Mouse (Mus musculus) layer of hippocampus, postnatal 25 days (tissue): Measurements from ENCODE around the gene Disp1. TPM values are rescaled to one million over a fixed set of nuclear protein-coding genes. Genes with fewer than 3 reads are reported as not detected.

Experiments
- DNase-seq, 2 experiments: peaks; one replicate each; pipeline ENCODE4 v3.0.0; 2022; ENCODE audit warnings: mixed read lengths in 2 of 2, low spot score in 1 of 2; ENCODE audit errors: extremely low spot score in 1 of 2
- microRNA-seq, 2 experiments: library from miRNA; unstranded; fragments of <30 nt; microRNA quantifications; one replicate each; pipeline ENCODE4 v1.2.0; 2021
- total RNA-seq, 2 experiments: library from RNA; stranded (reverse); gene quantifications; 2 replicates each; pipeline ENCODE4 v1.2.3; 2021

Disp1 gene
- total RNA-seq, 2 experiments from 2014 or later: 3.7 to 5.0 TPM

- DNase-seq: no peak
These were observed 173.3 kb downstream of the Disp1 start for GRCm38 (mm10) chr1:183047913-183048523.

DNA sequence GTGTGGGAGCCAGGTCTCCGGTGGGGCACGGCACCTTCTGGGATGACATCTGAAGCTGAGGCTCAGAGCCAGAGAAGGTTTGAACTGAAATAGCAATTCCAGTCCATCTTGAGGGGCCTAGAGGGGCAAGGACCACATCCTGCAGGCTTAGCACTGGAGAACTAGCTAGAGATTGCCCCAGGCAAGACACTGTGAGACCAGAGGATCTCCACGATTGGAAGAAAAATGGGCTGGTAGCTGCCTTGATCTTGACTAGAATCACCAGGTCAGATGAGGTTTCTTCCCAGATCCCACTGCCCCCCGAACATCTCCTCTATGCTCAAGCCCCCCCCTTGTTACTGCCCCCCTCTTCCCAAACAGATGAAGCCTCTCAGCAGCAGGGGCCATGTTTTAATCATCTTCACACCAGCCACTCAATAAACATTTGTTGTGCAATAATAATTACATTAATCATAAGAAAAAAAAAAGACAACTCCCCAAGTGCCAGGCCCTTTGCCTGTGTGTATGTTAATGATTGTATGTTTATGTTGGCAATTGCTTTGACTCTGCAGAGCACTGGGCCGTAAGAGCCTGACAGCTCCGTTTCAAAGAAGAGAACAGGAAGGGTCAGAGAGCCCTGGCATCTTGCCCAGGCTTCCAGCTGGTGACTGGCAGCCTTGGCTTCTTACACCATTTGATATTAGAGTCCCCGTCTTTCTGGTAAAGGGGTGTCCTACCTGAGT is 174.0 kb downstream of the Disp1 start:
- no peak for DNase-seq

- no peak for DNase-seq
These were observed 175.2 kb downstream of the Disp1 start for GRCm38 (mm10) chr1:183046081-183046480.

DNA sequence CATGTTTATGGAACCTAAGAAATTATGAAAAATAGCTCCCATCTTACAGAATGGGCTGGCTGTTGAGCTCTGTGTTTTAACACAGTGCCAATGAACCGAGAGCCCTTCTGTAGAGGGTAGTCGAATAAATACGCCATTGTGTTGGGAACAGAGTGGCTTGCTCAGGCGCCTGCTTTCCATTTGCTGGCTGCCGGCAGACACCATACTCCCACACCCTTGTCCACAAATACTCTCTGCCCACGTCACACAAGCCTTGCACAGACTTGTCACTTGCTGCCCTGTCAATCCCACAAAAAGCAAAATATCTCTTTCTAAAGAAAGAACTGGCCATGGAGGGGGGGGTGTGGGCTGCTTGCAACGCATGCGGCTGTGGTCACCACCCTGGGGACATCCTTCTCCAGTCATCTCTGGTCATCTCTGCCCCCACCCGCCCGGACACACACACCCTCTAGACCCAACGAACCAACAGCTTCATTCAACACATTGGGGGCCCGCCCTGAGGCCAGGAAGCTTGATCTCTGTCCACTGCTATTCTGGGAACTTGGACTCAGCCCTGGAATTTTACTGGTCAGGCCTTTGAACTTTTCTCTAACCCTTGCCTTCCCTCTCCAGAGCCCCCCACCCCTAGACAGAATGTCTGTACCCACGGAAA is 178.0 kb downstream of the Disp1 start:
- no peak for DNase-seq

DNA sequence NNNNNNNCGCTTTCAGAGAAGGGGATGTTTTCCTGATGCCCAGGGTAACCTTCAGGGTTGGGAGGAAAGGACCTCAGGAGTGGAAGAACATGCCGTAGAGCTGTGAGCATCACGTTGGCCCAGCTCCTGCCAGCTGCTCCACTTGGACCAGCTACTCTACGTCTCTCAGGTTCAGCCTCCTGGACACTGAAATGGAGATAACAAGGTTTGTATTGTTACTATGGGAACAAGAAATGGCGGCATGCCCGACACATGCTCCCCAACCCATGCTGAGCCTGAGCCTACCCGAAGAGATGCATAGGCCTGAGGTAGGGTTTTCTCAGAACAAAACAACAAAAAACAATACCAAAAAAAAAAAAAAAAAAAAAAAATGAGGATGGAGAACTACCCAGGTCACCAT is 179.6 kb downstream of the Disp1 start:
- no peak for DNase-seq

DNA sequence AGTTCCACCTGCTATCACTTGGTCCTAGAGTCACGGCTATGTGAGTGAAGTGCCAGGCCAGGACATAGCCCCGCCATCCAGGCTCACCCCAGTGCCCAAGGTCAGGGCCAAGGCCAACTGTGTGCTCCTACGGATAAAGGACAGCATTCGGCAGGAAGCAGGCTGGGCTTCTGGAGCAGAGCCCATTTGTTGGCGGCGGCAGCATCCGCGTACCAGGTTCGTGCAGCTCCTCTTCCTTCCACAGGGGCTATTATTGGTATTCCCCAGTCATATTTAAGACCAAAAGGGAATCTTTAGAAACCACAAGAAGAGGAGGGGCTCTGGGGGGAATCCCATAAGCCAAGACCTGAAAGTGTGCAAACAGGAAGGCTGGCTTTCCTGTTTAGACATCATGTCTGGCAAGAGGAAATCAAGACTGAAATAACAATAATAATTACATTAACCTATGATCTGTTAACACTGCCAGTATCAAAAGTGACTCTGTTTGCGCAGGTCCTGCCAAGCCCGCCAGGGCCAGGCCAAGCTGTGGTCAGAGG is 180.4 kb downstream of the Disp1 start:
- no peak for DNase-seq

DNA sequence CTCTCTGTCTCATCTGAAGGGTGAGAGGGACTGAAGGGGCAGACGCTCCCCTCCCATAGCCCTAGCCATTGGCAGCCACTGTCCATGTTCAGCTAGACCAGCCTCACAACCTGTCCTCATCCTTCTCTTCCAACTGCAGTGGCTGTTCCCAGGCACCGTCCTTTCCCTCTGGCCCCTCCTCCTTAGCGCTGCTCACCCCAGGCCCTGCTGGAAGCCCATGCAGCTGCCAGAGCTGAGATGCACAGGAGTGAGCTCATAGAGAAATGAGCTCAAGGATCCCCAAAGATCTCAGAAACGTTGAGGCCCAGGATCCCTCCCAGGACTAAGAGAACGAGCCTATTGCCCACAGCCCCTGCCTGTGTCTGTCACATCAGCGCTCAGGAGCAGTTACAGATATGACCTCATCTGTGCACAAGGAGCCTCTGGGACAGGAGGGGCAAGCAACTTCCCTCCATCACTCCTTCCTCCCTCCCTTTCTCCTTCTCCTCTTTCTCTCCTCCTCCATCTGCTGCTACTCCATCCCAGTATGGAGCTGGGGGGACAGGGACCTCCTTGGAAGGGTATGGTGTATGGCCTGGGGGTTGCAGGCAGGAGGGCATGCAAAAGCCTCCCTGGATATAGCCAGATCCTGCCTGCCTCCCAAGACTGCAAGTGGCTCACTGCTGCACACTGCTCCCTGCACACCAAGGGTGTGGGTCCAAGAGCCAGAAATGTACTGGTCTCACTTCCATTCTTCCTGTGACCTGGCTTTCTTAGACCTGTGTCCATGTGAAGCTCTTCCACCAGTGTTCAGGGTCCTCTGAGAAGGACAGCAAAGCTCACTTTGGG is 181.2 kb downstream of the Disp1 start:
- DNase-seq: no peak

DNA sequence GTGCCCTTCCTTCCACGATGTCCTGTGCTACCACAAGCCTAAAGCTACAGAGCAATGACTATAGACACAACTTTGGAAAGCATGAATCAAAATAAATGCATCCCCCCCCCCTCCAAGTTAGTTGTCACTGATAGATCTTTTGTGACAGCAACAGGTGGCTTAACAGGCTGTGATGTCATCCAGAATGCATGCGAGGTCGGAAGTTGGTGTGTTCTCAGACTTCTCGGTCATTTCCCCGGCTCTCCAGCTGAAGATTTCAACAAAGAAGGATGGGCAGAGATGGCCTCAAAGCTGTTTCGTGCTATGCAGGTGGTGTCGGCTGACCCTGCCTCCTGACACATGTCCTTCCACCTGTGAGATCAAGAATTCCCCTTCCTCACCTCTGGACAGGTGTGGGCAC is 181.9 kb downstream of the Disp1 start:
- no peak for DNase-seq

Small RNA genes within 50 kb of the gene (microRNA-seq; reads per million reads assigned to microRNA genes)
- gene Gm24975: 0 reads per million in 2 experiments

Other genes with a start within 250 kb of the Disp1 start
- 10 to 100 TPM; 45.2 to 50.7 TPM for gene Aida, start 75.1 kb upstream of the Disp1 start, total RNA-seq
- gene Brox, start 75.7 kb upstream of the Disp1 start, total RNA-seq: 10 to 100 TPM; 51.3 to 52.7 TPM
- gene Mia3, start 148.0 kb upstream of the Disp1 start, total RNA-seq: 100 to 1,000 TPM; 210 to 220 TPM
- gene Taf1a, start 167.5 kb upstream of the Disp1 start, total RNA-seq: 10 to 100 TPM; 16.7 to 19.1 TPM
- gene Hhipl2, start 196.7 kb upstream of the Disp1 start, total RNA-seq: under 1 TPM; 0.21 to 0.30 TPM